Mouse (Mus musculus): ENCODE results near the gene Dnajb12. TPM values are rescaled to one million over a fixed set of nuclear protein-coding genes. Genes with fewer than 3 reads are reported as not detected.

The Dnajb12 gene
- polyA plus RNA-seq, 1 experiment from 2014 or later = 26.2 TPM

GRCm38 (mm10) chr10:59939081-59939480, 59.7 kb downstream of the Dnajb12 start:
- Histone ChIP-seq H3K27ac (no peak overlapping the region), H3K36me3 (replicated peaks) (no peaks in the 10 kb centered on the region), H3K4me1 (peaks cover 33% of the 10 kb centered on the region), H3K9me3 (no peaks in the 10 kb centered on the region), H3K4me3 (no peak overlapping the region), H3K27me3 (ENCODE audit: poor library complexity, severe bottlenecking) (peaks cover 11% of the 10 kb centered on the region)
- 71% methylated on average over 1 of the region's 1 CpGs for WGBS
- DNase-seq (ENCODE audit: extremely low spot score, low spot score) = no peak

GRCm38 (mm10) chr10:59942281-59942846, 63.0 kb downstream of the Dnajb12 start:
- H3K27me3 ChIP-seq (ENCODE audit: poor library complexity, severe bottlenecking) = peaks cover 11% of the 10 kb centered on the region
- 56% methylated on average over 21 of the region's 21 CpGs for WGBS
- H3K4me3 ChIP-seq = peak overlapping the region; percentile 35
- no peak for DNase-seq (ENCODE audit: extremely low spot score, low spot score)
- H3K27ac ChIP-seq = peak overlapping the region; percentile 74
- no peaks in the 10 kb centered on the region for H3K36me3 ChIP-seq (replicated peaks)
- no peaks in the 10 kb centered on the region for H3K9me3 ChIP-seq
- peaks cover 20% of the 10 kb centered on the region for H3K4me1 ChIP-seq

GRCm38 (mm10) chr10:59942847-59943420, 63.6 kb downstream of the Dnajb12 start:
- Histone ChIP-seq H3K36me3 (replicated peaks) (no peaks in the 10 kb centered on the region), H3K27ac (peak overlapping the region; percentile 74), H3K27me3 (ENCODE audit: poor library complexity, severe bottlenecking) (peaks cover 11% of the 10 kb centered on the region), H3K4me3 (peak overlapping the region; percentile 35), H3K9me3 (no peaks in the 10 kb centered on the region), H3K4me1 (peaks cover 25% of the 10 kb centered on the region)
- 5% methylated on average over 16 of the region's 16 CpGs for WGBS
- DNase-seq (ENCODE audit: extremely low spot score, low spot score) = no peak

DNA sequence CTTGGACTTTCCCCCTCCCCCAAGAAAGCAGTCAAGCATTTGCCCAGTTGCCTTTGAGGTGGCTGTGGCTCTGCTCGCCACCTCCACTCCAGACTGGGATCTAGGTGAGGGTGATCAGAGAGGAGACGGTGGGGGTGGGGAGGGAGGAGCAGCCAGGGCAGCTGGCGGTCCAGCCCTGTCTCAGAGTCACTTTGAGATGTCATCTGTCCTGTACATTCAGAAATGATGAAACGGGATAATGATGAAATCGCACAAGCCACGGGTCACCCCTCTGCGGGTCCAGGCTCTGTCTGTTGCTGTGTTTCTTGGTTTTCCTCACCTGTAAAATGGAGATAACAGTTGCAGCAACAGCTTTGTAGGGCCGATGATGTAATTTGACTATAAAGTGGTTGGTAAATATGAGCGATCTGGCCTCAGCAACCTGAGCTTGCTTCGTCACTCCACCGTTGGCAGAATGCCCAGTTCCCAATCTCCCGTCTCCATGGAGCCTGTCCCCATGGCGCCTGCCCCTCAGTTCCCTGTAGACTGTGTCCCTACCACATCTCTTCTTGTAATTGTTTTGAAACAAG, 64.1 kb downstream of the Dnajb12 start:
- Histone ChIP-seq H3K9me3 (no peaks in the 10 kb centered on the region), H3K4me1 (peaks cover 30% of the 10 kb centered on the region), H3K36me3 (replicated peaks) (no peaks in the 10 kb centered on the region), H3K27ac (peak overlapping the region; percentile 74), H3K4me3 (peak overlapping the region; percentile 35), H3K27me3 (ENCODE audit: poor library complexity, severe bottlenecking) (peaks cover 11% of the 10 kb centered on the region)
- DNase-seq (ENCODE audit: extremely low spot score, low spot score) = no peak
- WGBS = 72% methylated on average over 13 of the region's 13 CpGs

GRCm38 (mm10) chr10:59945416-59945815, 66.1 kb downstream of the Dnajb12 start:
- 91% methylated on average over 3 of the region's 3 CpGs for WGBS
- Histone ChIP-seq H3K27ac (no peak overlapping the region), H3K4me3 (no peak overlapping the region), H3K36me3 (replicated peaks) (peaks cover 13% of the 10 kb centered on the region), H3K9me3 (no peaks in the 10 kb centered on the region), H3K27me3 (ENCODE audit: poor library complexity, severe bottlenecking) (peaks cover 11% of the 10 kb centered on the region), H3K4me1 (peaks cover 49% of the 10 kb centered on the region)
- no peak for DNase-seq (ENCODE audit: extremely low spot score, low spot score)

DNA sequence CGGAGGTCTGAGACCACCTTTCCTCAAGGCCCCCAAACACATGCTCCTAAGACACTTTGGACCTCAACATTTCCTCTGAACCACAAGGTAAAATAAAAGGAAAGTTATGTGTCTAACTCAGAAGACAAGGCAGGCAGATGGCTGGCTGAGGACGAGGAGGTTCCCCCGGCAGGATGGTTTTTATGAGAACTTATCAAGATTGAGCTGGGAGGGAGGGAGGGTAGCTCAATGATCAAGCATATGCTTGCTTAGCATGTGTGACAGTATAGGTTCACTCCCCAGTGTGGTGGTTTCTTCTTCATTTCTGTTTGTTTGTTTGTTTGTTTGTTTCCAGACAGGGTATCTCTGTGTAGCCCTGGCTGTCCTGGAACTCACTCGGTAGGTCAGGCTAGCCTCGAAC, 67.0 kb downstream of the Dnajb12 start:
- H3K4me3 ChIP-seq = no peak overlapping the region
- H3K4me1 ChIP-seq = peaks cover 58% of the 10 kb centered on the region
- no peak overlapping the region for H3K27ac ChIP-seq
- DNase-seq (ENCODE audit: extremely low spot score, low spot score) = no peak
- peaks cover 15% of the 10 kb centered on the region for H3K36me3 ChIP-seq (replicated peaks)
- H3K9me3 ChIP-seq = no peaks in the 10 kb centered on the region
- WGBS = 90% methylated on average over 5 of the region's 5 CpGs
- peaks cover 11% of the 10 kb centered on the region for H3K27me3 ChIP-seq (ENCODE audit: poor library complexity, severe bottlenecking)

DNA sequence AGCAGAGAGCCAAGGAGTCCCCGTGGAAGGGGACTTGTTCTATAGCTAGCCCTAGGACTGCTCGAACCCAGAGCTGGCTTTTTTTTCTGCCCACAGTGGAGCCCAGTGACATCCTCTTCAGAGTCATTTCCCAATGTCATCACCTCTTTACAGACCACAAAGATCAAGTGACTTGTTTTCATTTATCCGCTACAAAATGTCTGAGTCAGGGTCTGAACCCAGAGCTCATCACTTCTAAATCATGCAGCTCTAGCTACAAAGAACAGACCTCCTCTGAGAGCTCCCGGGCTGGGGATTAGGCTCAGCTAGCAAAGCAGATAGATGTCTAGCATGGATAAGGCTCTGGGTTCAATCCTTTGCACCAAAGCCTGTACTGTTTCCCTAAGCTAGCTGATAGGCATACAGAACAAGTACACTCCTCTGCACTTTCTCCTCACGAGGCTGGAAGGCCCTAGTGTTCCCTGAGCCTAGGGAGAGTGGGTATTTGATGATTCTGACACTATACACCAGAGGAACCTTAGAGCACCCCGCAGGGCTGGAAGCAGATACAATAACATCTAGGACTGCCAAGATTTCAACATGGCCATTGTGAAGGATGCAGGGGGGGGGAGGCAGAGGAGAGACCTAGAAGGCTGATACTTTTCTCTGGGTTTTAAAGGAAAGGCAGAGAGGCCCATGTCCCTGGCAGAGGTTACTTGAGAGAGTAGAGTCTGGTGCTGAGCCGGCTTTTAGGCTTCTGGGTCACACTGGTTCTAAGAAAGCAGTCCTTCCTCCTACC, 68.1 kb downstream of the Dnajb12 start:
- H3K27me3 ChIP-seq (ENCODE audit: poor library complexity, severe bottlenecking) = peaks cover 3% of the 10 kb centered on the region
- peaks cover 63% of the 10 kb centered on the region for H3K4me1 ChIP-seq

DNA sequence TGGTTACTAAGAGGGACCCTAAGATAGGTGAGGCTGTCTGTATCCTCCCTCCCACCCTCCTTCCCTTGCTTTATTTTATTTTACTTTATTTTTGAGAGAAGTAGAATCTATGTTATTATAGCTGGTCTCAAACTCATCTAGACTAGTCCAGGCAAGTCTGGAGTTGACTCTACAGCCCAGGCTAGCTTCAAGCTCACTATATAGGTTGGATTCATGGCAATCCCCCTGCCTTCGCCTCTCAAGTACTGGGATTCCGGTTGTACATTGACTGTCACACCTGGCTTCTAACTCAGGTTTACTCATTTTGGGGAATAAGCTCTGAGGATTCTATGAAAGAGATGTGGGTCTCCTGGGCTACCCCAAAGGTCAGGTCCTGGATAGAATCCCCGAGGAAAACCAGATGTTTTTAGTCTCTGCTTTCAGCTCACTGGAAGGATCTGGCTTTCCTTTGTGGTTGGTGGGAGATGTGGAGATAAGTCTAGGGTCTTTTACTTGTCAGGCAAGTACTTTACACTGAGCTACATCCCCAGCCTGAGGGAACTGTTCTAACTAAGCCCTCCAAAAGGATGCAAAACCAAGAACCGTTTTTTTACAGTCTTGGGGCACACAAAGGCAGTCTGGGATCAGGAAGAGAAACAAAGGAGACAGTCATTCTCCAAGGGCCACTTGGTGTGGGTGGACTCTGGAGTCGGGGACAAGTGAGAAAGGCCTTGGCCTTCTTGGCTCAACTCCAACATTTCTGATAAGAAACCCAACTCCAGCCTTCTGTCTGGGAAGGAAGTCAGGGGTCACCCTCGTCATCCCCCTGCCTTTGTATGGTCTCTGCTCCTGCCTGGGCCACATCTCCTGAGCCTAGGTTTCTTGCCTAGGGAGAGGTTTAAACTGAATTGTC, 69.3 kb downstream of the Dnajb12 start:
- peaks cover 15% of the 10 kb centered on the region for H3K36me3 ChIP-seq (replicated peaks)
- H3K4me3 ChIP-seq = no peak overlapping the region
- H3K27ac ChIP-seq = peak overlapping the region; percentile 63
- H3K27me3 ChIP-seq (ENCODE audit: poor library complexity, severe bottlenecking) = no peaks in the 10 kb centered on the region; the same call in 1 of the 2 replicates
- DNase-seq (ENCODE audit: extremely low spot score, low spot score) = no peak
- H3K9me3 ChIP-seq = no peaks in the 10 kb centered on the region
- WGBS = 55% methylated on average over 6 of the region's 6 CpGs
- peaks cover 63% of the 10 kb centered on the region for H3K4me1 ChIP-seq

More for the DNA sequence above, 68.1 kb downstream of the Dnajb12 start:
- H3K27ac ChIP-seq = peak overlapping the region; percentile 63
- H3K36me3 ChIP-seq (replicated peaks) = peaks cover 15% of the 10 kb centered on the region
- H3K9me3 ChIP-seq = no peaks in the 10 kb centered on the region
- no peak overlapping the region for H3K4me3 ChIP-seq
- WGBS = 70% methylated on average over 7 of the region's 7 CpGs
- no peak for DNase-seq (ENCODE audit: extremely low spot score, low spot score)

Other genes with a start within 250 kb of the Dnajb12 start
- 54.1 and 58.0 TPM in 2 replicates for gene Micu1, start 177.1 kb upstream of the Dnajb12 start, polyA plus RNA-seq (2016; fragmentation: Nextera tagmentation; extraction: Ambion mirVana)
- 32.7 and 35.3 TPM in 2 replicates for gene Ddit4, start 72.3 kb downstream of the Dnajb12 start, polyA plus RNA-seq (2016; fragmentation: Nextera tagmentation; extraction: Ambion mirVana)
- gene Ascc1, start 123.2 kb downstream of the Dnajb12 start, polyA plus RNA-seq (2016; fragmentation: Nextera tagmentation; extraction: Ambion mirVana) = 33.5 and 34.7 TPM in 2 replicates
- 96.8 and 108 TPM in 2 replicates for gene Anapc16, start 123.6 kb downstream of the Dnajb12 start, polyA plus RNA-seq (2016; fragmentation: Nextera tagmentation; extraction: Ambion mirVana)
- gene Spock2, start 226.7 kb downstream of the Dnajb12 start, polyA plus RNA-seq (2016; fragmentation: Nextera tagmentation; extraction: Ambion mirVana) = 3.2 and 3.5 TPM in 2 replicates

Data from forebrain, embryonic 10.5 days (tissue).